Mouse (Mus musculus) small intestine, adult 2 months (tissue): ENCODE data around the gene Rps18.

Source experiments
- CTCF ChIP-seq: fragments of 200-500 bp; IDR thresholded peaks from 2 replicates; pipeline ENCODE4 v1.5.1; 2012; ENCODE audit warnings: low read depth, mild to moderate bottlenecking, control low read depth, inconsistent platforms, low read length, moderate library complexity, mixed read lengths; ENCODE audit not compliant: insufficient replicate concordance, insufficient read length; ENCODE audit errors: extremely low read depth
- POLR2A ChIP-seq: fragments of 200-500 bp; IDR thresholded peaks from 2 replicates; pipeline ENCODE4 v1.6.1; 2012; ENCODE audit warnings: low read depth, mild to moderate bottlenecking, control low read depth, inconsistent platforms, low read length, moderate library complexity

GRCm38 (mm10) chr17:33932970-33933369 is 22.8 kb downstream of the Rps18 start:
- TF ChIP-seq CTCF: no peak
- TF ChIP-seq POLR2A: no peak
